In the genomic region with DNA sequence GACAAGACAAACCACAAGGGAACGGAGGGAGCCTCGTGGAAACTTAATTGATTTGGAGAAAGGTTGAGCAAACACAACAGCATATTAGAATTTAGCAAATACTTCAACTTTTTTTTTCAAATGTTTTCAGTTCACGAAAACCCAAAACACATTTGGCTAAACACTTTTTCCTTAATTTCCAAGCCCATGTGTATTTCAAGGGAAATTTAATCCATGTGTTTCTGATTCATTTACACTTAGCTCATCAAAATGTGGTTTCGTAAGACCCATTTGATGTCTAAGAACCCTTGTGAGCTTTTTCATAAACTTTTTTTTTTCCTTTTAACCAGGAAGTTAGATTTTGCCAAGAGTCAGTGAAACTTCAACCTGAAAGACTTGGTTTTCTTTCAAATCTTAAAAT, we compare ENCODE assay signal across 14 mouse cellular contexts.
"Had no signal": no experiment of that assay in that cellular context is flagged by ENCODE, and none has a peak within 500 bp of the region (broad histone marks: within the 10 kb centered on the region; RNA-seq: fewer than 3 reads in every experiment).

No protein-coding gene starts in this region.

- H3K27ac ChIP-seq: kidney, embryonic 15.5 days; left cerebral cortex, adult 2 months; limb, embryonic 10.5 days; liver, embryonic 15.5 days; macrophage; midbrain, embryonic 12.5 days; neural tube, embryonic 15.5 days had no signal

- H3K4me2 ChIP-seq: kidney, embryonic 15.5 days; liver, embryonic 11.5 days; liver, embryonic 15.5 days; lung, embryonic 14.5 days; midbrain, embryonic 12.5 days had no signal

- H3K27me3 ChIP-seq: kidney, embryonic 15.5 days; liver, embryonic 15.5 days; megakaryocyte, embryonic 14.5 days; midbrain, embryonic 12.5 days; neural tube, embryonic 15.5 days had no signal

- H3K9ac ChIP-seq: kidney, embryonic 15.5 days; liver, embryonic 15.5 days; lung, embryonic 14.5 days; midbrain, embryonic 12.5 days; neural tube, embryonic 15.5 days had no signal

- DNase-seq: kidney, adult 18-20 months; kidney, postnatal 25 days; lung, embryonic 14.5 days; right cerebral cortex, postnatal 4 days; thymus, postnatal 36 days had no signal

- H3K36me3 ChIP-seq: kidney, embryonic 15.5 days; limb, embryonic 10.5 days; liver, embryonic 15.5 days; midbrain, embryonic 12.5 days; neural tube, embryonic 15.5 days had no signal

- H3K4me1 ChIP-seq: kidney, embryonic 15.5 days; liver, embryonic 15.5 days; midbrain, embryonic 12.5 days; neural tube, embryonic 15.5 days had no signal

- H3K4me3 ChIP-seq: kidney, embryonic 15.5 days; left cerebral cortex, adult 2 months; limb, embryonic 10.5 days; liver, embryonic 15.5 days; megakaryocyte, embryonic 14.5 days; midbrain, embryonic 12.5 days; neural tube, embryonic 15.5 days had no signal

- H3K9me3 ChIP-seq: kidney, embryonic 15.5 days; limb, embryonic 10.5 days; liver, embryonic 15.5 days; megakaryocyte, embryonic 14.5 days; midbrain, embryonic 12.5 days; neural tube, embryonic 15.5 days had no signal
